Mouse (Mus musculus) adrenal gland, adult 18-20 months (tissue): ENCODE measurements around the gene Sft2d1. TPM values are rescaled to one million over a fixed set of nuclear protein-coding genes. Genes with fewer than 3 reads are reported as not detected.

Experiments used
- DNase-seq, 2 experiments: peaks; one replicate each; pipeline ENCODE4 v3.0.0; 2021 to 2022; ENCODE audit warnings: low spot score in 2 of 2
- total RNA-seq, 2 experiments: library from RNA; stranded (reverse); gene quantifications; 1 replicate in 1 of 2; 2 replicates in 1 of 2; pipeline ENCODE4 v1.2.3; 2021

Sft2d1 gene
- total RNA-seq, 2 experiments from 2014 or later: 38.1 to 43.2 TPM

DNA sequence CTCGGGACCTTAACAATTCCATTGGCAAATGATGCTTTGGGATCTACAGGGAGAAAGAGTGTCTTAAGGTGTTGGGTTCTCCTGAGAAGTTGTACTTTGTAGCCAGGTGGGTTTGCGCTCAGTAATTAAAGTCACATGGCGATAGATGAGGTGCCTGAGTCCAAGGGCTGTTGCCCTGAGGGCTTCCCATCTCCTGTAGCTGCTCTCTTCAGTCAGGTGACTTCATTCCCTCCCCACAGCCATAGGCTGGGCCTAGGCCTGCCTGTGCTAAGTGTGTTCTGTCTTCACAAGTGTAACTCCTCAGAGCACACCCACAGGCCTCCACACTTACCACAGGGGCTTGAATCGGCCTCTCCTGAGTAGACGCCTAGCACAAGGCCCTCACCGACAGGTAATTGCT is 46.6 kb downstream of the Sft2d1 start:
- DNase-seq: no peak

DNA sequence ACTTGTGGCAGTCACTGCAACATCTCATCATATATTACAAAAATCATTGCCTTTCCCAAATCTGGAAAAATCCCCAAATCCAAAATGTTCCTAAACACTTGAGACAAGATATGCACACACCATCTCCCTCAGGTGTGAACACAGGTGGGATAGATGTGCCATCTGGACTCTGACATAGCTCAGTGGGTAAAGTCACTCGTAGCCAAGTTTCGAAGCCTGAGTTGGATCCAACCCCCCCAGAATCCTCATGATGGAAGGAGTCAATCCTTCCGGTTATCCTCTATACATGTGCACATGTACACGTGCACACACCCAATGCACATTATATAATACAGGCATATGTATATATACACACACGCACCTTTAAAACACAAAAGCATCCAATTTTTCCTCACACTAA is 50.0 kb downstream of the Sft2d1 start:
- DNase-seq: no peak

DNA sequence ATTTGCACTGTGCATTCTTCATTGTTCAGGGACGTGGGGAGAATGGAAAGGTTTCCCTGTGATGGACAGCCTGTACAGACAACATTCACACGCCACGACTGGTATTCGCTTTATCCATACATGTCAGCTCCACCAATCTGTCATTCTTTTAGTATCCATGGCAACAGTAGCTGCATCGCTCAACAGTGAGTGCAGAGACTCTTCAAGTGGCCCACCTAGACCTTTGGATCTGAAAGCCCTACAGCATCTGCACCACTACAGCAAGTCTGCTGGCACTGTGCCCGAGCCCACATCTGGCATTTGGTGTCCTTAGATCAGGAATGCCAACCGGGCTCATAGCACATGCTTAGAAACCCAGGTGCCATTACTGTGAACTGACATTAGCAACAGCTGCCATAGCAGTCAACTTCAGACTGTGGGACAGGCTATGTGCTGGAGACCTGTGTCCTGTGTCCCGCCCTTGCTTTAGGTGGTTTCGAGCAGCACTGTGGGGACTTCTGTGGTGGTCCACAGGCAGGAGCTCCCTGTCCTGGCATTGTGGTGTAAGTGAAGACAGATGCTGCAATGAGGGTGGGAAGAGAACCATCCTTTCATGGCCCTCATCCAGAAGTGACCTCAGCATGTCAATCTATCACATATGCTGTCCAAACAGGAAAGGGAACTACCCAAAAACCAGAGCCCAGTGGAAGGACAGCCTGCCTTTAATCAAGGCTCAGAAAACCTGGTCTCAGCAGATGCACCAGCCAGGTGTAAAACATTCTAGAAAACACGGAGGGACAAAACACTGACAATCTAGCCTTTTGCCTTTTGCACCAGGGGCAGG is 50.6 kb downstream of the Sft2d1 start:
- DNase-seq: no peak

DNA sequence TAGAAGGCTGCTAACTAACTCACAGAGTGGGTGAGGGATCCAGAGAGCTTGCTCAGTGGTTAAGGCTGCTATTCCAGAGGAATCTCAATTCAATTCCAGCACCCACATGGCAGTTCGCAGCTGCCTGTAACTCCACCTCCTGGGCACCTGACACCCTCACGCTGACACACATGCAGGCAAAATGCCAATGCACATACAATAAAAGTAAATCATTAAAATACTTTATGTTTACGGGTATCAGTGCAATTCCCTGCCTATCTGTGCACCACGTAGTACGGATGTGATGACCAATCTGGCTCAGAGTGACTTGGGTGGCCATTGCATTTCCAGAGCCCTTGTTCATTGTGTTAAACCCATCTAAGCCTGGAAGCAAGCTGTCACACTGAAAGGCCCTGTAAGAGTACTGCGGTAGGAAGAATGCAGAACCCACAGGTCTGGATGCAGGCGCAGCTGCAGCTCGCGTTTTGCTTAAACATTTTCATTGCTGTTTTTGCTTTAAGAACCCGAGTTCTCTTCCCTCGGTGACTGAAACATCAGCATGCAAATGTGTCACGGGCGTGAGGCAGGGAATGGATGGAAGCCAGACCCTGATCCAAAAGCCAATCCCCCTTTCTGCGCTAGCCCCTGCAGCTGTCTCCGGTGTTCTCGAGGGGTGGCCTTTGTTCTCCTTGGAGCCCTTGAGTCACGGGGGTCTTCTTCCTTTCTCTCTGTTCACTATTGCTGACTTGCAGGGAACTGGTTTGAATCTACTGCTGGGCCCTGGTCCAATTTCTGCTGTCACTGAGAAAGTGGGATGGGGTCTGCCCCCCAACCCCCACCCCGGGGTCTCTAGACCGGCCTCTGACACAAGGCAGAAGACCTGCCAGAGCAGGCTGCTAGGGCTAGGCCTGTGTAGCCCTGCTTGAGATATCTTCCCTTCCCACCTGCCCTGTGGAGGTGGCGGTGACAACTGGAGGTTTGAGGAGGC is 56.9 kb downstream of the Sft2d1 start:
- no peak for DNase-seq

DNA sequence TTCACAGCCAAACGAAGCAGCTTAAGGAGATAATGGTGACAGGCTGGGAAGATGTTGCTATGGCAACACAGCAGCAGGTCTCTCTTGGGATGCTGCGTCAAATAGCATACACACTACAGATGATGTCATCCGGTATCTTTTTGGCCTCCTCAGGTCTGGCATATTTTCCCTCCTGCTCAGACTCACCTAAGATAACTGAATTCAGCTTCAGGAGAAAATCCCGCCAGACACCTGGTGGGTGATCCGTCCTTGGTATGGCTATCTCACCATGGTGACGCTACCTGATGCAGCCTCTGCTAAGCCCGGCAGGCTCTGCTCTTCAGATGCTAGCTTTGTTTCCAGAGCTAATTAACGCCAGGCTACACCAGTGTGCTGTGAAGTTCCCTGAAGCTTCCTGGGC is 57.7 kb downstream of the Sft2d1 start:
- DNase-seq: no peak

DNA sequence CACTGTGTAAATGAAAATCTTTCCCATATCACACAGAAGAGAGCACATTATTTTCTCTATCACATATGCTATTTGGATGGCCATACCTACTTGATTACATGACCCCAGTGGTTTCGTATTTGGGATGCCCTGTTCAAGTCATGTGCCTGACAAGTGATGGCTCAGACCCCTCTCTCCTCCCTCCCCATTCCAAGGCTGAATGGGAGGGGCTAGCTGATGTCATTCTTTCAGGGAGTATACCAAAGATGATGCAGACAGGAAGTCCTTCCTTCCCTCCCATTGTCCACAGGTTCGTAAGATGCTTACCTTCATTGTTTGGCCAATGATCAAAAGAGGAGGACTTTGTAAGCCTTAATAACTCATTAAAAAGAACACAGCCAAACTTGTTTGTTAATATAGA is 58.3 kb downstream of the Sft2d1 start:
- DNase-seq: no peak

DNA sequence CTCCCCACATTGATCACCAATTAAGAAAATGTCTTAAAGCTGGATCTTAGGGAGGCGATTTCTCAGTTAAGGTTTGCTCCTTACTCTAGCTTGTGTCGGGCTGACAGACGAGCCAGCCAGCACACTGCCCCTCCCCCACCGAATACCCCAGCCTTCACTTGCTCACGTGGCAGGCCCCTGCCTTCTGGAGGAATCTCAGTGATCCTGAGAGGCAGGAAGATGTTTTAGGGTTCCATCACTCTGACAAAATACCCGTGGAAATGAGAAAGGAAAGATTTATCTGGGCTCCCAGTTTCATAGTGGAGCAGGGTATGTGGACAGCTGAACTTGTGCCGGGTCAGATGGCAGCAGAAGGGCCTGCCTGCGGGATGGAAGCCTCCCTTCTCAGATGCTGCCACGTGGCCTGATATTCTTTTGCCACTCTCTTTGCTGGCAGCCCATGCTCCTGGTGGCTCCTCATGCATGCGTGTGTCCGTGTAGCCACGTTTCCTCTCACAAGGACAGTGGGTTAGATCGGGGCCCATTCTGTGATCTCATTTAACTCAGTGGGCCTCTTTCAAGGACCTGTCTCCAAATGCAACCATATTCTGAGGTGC is 59.8 kb downstream of the Sft2d1 start:
- DNase-seq: no peak

DNA sequence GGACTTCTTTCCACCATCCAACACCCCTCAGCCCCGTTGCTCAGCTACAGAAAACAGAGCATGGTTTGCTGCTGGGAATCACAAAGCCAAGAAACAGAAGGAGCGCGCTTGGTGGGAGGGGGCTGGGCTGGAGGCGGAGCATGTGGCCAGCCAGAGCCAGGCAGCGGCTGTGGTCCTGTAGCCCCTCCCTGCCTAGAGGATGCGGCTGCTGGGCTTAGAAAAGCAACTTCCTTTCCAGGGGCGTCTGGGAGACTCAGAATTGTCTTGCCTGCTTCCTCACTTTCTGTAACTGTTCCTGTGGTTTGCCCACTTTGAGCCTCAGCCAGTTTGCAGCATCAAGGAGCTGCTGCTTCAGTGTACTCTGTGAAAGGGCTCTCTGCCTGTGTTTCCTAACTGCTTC is 60.9 kb downstream of the Sft2d1 start:
- DNase-seq: peak in 1 of 2 experiments; percentile 24

DNA sequence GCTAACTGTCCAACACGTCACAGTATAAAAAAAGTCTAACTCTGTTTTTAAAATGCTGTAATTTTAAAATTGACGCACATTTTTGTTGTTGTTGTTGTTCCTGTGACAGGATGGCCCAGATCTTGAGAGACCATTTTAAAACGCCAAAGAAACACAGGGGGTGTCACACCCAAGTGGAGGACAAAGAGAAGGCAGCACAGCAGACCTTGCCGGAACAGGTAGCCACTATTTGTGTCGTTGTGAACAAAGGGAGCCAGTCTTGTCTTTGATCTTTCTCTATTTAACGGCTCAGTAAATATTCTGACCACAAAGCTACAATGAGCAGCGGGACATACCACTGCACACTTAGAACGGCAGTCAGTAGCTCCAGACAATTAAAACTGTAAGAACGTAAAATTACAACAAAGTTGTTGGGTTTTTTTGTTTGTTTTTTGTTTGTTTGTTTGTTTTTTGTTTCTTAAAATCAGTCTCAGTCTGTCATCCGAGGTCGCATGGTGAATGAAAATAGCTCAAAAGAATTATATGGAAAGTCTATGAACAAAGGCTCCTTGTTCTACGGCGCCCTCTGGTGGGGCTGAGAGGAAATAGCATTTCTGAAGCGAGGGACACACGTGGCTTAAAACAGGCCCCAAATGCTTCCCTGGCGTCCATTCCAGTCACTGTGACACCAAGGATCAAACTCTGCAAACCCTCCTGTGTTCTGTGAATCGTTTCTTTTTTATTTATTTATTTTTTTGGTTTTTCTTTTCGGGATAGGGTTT is 61.6 kb downstream of the Sft2d1 start:
- DNase-seq: peak; percentile 67 to 72

Other genes starting within 250 kb of the Sft2d1 start
- under 1 TPM; 0.22 to 0.43 TPM for gene Gm49673, start 163.3 kb upstream of the Sft2d1 start, total RNA-seq
- 10 to 100 TPM; 52.2 to 60.3 TPM for gene Rnaset2a, start 163.0 kb upstream of the Sft2d1 start, total RNA-seq
- gene Fgfr1op, start 145.6 kb upstream of the Sft2d1 start, total RNA-seq: 10 to 100 TPM; 17.5 to 26.1 TPM
- not detected for gene Ccr6, start 75.1 kb upstream of the Sft2d1 start, total RNA-seq
- gene Mpc1, start 28.2 kb upstream of the Sft2d1 start, total RNA-seq: 100 to 1,000 TPM; 319 to 746 TPM
- under 1 TPM; 0.30 to 0.35 TPM for gene Prr18, start 26.4 kb downstream of the Sft2d1 start, total RNA-seq
- not detected for gene T2, start 44.9 kb downstream of the Sft2d1 start, total RNA-seq
- gene T, start 123.3 kb downstream of the Sft2d1 start, total RNA-seq: not detected
- gene Pde10a, start 214.3 kb downstream of the Sft2d1 start, total RNA-seq: 100 to 1,000 TPM in 1 of 2 experiments, 10 to 100 TPM in 1; 33.0 to 117 TPM